Mouse (Mus musculus) liver, embryonic 14.5 days (tissue): ENCODE measurements around the gene Zc3h12c.

ENCODE experiments used
- CTCF ChIP-seq: IDR thresholded peaks from 2 replicates; pipeline ENCODE4 v1.5.1; 2016; ENCODE audit warnings: antibody characterized with exemption, low read depth, control low read depth
- EP300 ChIP-seq: IDR thresholded peaks from 2 replicates; pipeline ENCODE4 v1.6.1; 2016; ENCODE audit warnings: antibody characterized with exemption, low read depth

GRCm38 (mm10) chr9:52077692-52078091 is 90.7 kb downstream of the Zc3h12c start:
- TF ChIP-seq CTCF: no peak
- TF ChIP-seq EP300: no peak
